ENCODE assay signal across 9 mouse cellular contexts in genomic region chr17:10441501-10442111, GRCm38 (mm10).
DNase-seq lines count a peak whose midpoint lies in the region; ATAC-seq and TF ChIP-seq lines count a peak whose summit lies in the region.
"Had no signal": no experiment of that assay in that cellular context is flagged by ENCODE, and none has a peak within 500 bp of the region (broad histone marks: within the 10 kb centered on the region; RNA-seq: fewer than 3 reads in every experiment).

No protein-coding gene starts in this region.

- H3K9ac ChIP-seq in heart, embryonic 16.5 days (ENCODE audit: low read length): peak overlapping the region; percentile 45
- H3K9ac ChIP-seq: lung, embryonic 15.5 days had no signal

- peak overlapping the region; percentile 21; the same call in 1 of the 2 replicates for H3K4me2 ChIP-seq in heart, embryonic 16.5 days (ENCODE audit: low read depth, low read length)
- H3K4me2 ChIP-seq: lung, embryonic 15.5 days had no signal

- peaks cover 10% of the 10 kb centered on the region; the same call in 1 of the 2 replicates for H3K4me1 ChIP-seq in heart, embryonic 16.5 days (ENCODE audit: control insufficient read depth, insufficient read depth, low read length)
- peaks cover 49% of the 10 kb centered on the region for H3K4me1 ChIP-seq in E14TG2a.4 (replicated peaks; ENCODE audit: low read depth, low read length)
- peaks cover 14% of the 10 kb centered on the region for H3K4me1 ChIP-seq in embryonic facial prominence, embryonic 10.5 days
- H3K4me1 ChIP-seq: lung, embryonic 15.5 days had no signal

- no peaks in the 10 kb centered on the region for H3K9me3 ChIP-seq in heart, embryonic 16.5 days (replicated peaks; ENCODE audit: control insufficient read depth, low read length)
- no peaks in the 10 kb centered on the region for H3K9me3 ChIP-seq in E14TG2a.4 (ENCODE audit: low read length)
- no peaks in the 10 kb centered on the region for H3K9me3 ChIP-seq in embryonic facial prominence, embryonic 10.5 days
- H3K9me3 ChIP-seq: lung, embryonic 15.5 days had no signal

- 49% methylated on average over 16 of the region's 16 CpGs for WGBS in heart, embryonic 16.5 days
- 28% methylated on average over 16 of the region's 16 CpGs for WGBS in embryonic facial prominence, embryonic 10.5 days

- TF ChIP-seq CTCF in E14TG2a.4 (conservative IDR thresholded peaks at IDR 0.05; ENCODE audit: low read length): no peak

- H3K4me3 ChIP-seq in heart, embryonic 16.5 days (ENCODE audit: low read length): no peak overlapping the region
- H3K4me3 ChIP-seq in E14TG2a.4 (replicated peaks; ENCODE audit: low read length): peak overlapping the region; percentile 71
- H3K4me3 ChIP-seq in embryonic facial prominence, embryonic 10.5 days: no peak overlapping the region
- H3K4me3 ChIP-seq: lung, embryonic 15.5 days had no signal

- no peak overlapping the region for H3K27ac ChIP-seq in heart, embryonic 16.5 days (ENCODE audit: low read length)
- H3K27ac ChIP-seq in embryonic facial prominence, embryonic 10.5 days (replicated peaks): peak overlapping the region; percentile 73
- H3K27ac ChIP-seq: lung, embryonic 15.5 days had no signal

- H3K36me3 ChIP-seq in heart, embryonic 16.5 days (ENCODE audit: control insufficient read depth, insufficient read depth): no peaks in the 10 kb centered on the region
- H3K36me3 ChIP-seq in E14TG2a.4 (ENCODE audit: insufficient read depth, low read length): no peaks in the 10 kb centered on the region
- H3K36me3 ChIP-seq in embryonic facial prominence, embryonic 10.5 days (replicated peaks): no peaks in the 10 kb centered on the region
- H3K36me3 ChIP-seq: lung, embryonic 15.5 days had no signal

- ATAC-seq in heart, embryonic 16.5 days (replicated peaks; ENCODE audit: extremely low read depth, insufficient read depth, low FRiP score): no peak; the same call in 1 of the 2 replicates

- H3K27me3 ChIP-seq in heart, embryonic 16.5 days (ENCODE audit: control insufficient read depth, insufficient read depth, low read length): no peaks in the 10 kb centered on the region
- no peaks in the 10 kb centered on the region for H3K27me3 ChIP-seq in E14TG2a.4 (ENCODE audit: insufficient read depth, low read length)
- no peaks in the 10 kb centered on the region for H3K27me3 ChIP-seq in embryonic facial prominence, embryonic 10.5 days (replicated peaks; ENCODE audit: low read depth, poor library complexity, severe bottlenecking)
- H3K27me3 ChIP-seq: lung, embryonic 15.5 days had no signal

- no peak for DNase-seq in heart, postnatal 4 days
- DNase-seq in embryonic facial prominence, embryonic 10.5 days (ENCODE audit: low spot score): no peak
- peak; percentile 4 for DNase-seq in lung, postnatal 36 days
- no peak for DNase-seq in c-Kit-positive CD71-positive TER-119-positive erythroid progenitor cells, embryonic 14.5 days (ENCODE audit: low spot score)
- DNase-seq in liver: no peak
- no peak for DNase-seq in thymus, postnatal 0 days (ENCODE audit: low spot score)
